8 mouse cellular contexts compared by ENCODE assay signal in the genomic region with DNA sequence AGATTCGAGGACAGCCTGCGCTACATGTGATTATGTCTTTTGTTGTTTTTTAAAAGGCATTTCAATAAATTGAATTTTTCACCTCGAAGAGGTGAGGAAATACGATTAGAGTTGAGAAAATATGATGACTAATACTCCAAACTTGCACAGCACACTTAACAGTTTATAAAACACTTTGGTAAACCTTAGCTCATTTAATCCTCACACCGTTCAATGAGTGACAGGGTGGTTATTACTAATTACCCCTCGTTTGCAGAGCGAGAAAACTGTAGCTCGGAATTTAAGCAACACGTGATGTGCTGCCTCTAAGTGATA. TPM values are rescaled to one million over a fixed set of nuclear protein-coding genes. Genes with fewer than 3 reads are reported as not detected.
DNase-seq lines count a peak whose midpoint lies in the region; ATAC-seq and TF ChIP-seq lines count a peak whose summit lies in the region.

No protein-coding gene starts in this region.

- TF ChIP-seq RAD21 in MEL (IDR thresholded peaks at IDR 0.05; ENCODE audit: low read depth, low read length) = no peak

- peaks cover 2 to 10% of the 10 kb centered on the region in 2 experiments; a peak in 3 of 4 replicates for H3K4me1 ChIP-seq in heart, embryonic 14.5 days (ENCODE audit: control insufficient read depth in 2 of 2, insufficient read depth in 2 of 2, low read length in 2 of 2)
- H3K4me1 ChIP-seq in MEL (ENCODE audit: control insufficient read depth in 1 of 2, insufficient read depth in 2 of 2, low read length in 2 of 2) = peaks cover 8 to 16% of the 10 kb centered on the region in 2 experiments
- H3K4me1 ChIP-seq in hindbrain, embryonic 12.5 days = peaks cover 11% of the 10 kb centered on the region
- H3K4me1 ChIP-seq in midbrain, embryonic 10.5 days = peaks cover 25% of the 10 kb centered on the region

- peak overlapping the region; percentile 53 to 98 for H3K4me3 ChIP-seq in heart, embryonic 14.5 days (ENCODE audit: control insufficient read depth in 1 of 2, insufficient read depth in 1 of 2, low read depth in 1 of 2, low read length in 2 of 2)
- peak overlapping the region; percentile 5 to 96 for H3K4me3 ChIP-seq in MEL (ENCODE audit: control insufficient read depth in 1 of 2, insufficient read depth in 1 of 2, low read depth in 2 of 2, low read length in 2 of 2)
- peak overlapping the region; percentile 88 for H3K4me3 ChIP-seq in hindbrain, embryonic 12.5 days
- peak overlapping the region; percentile 96 for H3K4me3 ChIP-seq in midbrain, embryonic 10.5 days

- no peak for ATAC-seq in heart, embryonic 14.5 days (ENCODE audit: insufficient number of reproducible peaks, insufficient read depth, low FRiP score, low read depth)
- no peak for ATAC-seq in hindbrain, embryonic 12.5 days (ENCODE audit: low FRiP score)
- no peak for ATAC-seq in megakaryocyte-erythroid progenitor cell, adult 5-6 weeks (replicated peaks; ENCODE audit: low FRiP score, low TSS enrichment, poor library complexity, severe bottlenecking)

- H3K27ac ChIP-seq in heart, embryonic 14.5 days (replicated peaks in 1 of 2; ENCODE audit: control insufficient read depth in 1 of 2, insufficient read depth in 1 of 2, low read depth in 2 of 2, low read length in 2 of 2) = peak overlapping the region; percentile 68 to 91; a peak in 3 of 4 replicates
- peak overlapping the region; percentile 85 for H3K27ac ChIP-seq in MEL (ENCODE audit: control insufficient read depth, low read depth, low read length)
- no peak overlapping the region for H3K27ac ChIP-seq in hindbrain, embryonic 12.5 days
- peak overlapping the region; percentile 99 for H3K27ac ChIP-seq in midbrain, embryonic 10.5 days (replicated peaks)

- 40% methylated on average over 9 of the region's 9 CpGs for whole genome bisulfite sequencing in heart, embryonic 14.5 days
- WGBS in hindbrain, embryonic 12.5 days = 44% methylated on average over 9 of the region's 9 CpGs
- 45% methylated on average over 9 of the region's 9 CpGs for WGBS in midbrain, embryonic 10.5 days

- H3K36me3 ChIP-seq in heart, embryonic 14.5 days (ENCODE audit: control insufficient read depth, insufficient read depth, low read length) = peaks cover 40% of the 10 kb centered on the region
- peaks cover 7 to 20% of the 10 kb centered on the region in 2 experiments for H3K36me3 ChIP-seq in MEL (ENCODE audit: control insufficient read depth in 1 of 2, insufficient read depth in 2 of 2, low read length in 2 of 2)
- peaks cover 36% of the 10 kb centered on the region for H3K36me3 ChIP-seq in hindbrain, embryonic 12.5 days
- H3K36me3 ChIP-seq in midbrain, embryonic 10.5 days = peaks cover 38% of the 10 kb centered on the region

- peaks cover 14% of the 10 kb centered on the region for H3K79me2 ChIP-seq in MEL (ENCODE audit: control insufficient read depth, insufficient read depth, low read length, poor library complexity)

- no peak for TF ChIP-seq CTCF in MEL (IDR thresholded peaks at IDR 0.05 in 2 of 3, conservative IDR thresholded peaks at IDR 0.05 in 1 of 3; ENCODE audit: control insufficient read depth in 1 of 3, insufficient read depth in 1 of 3, low read depth in 2 of 3, low read length in 3 of 3, poor library complexity in 1 of 3, severe bottlenecking in 1 of 3)

- peak overlapping the region; percentile 81 for H3K4me2 ChIP-seq in heart, embryonic 14.5 days (ENCODE audit: low read length)
- peak overlapping the region; percentile 63 for H3K4me2 ChIP-seq in hindbrain, embryonic 12.5 days (replicated peaks)

- no peaks in the 10 kb centered on the region for H3K27me3 ChIP-seq in heart, embryonic 14.5 days (ENCODE audit: control insufficient read depth, insufficient read depth, low read length)
- no peaks in the 10 kb centered on the region for H3K27me3 ChIP-seq in MEL (ENCODE audit: control insufficient read depth in 1 of 2, insufficient read depth in 2 of 2, low read length in 2 of 2)
- no peaks in the 10 kb centered on the region for H3K27me3 ChIP-seq in hindbrain, embryonic 12.5 days
- 0 out of 2 replicates have a peak, but pooled peaks cover 3% of the 10 kb centered on the region for H3K27me3 ChIP-seq in midbrain, embryonic 10.5 days (ENCODE audit: low read depth, poor library complexity, severe bottlenecking)

- DNase-seq in heart, adult 9 months (ENCODE audit: low spot score in 2 of 2) = no peak
- DNase-seq in MEL (ENCODE audit: low read depth, low spot score) = no peak
- no peak for DNase-seq in midbrain, embryonic 10.5 days (ENCODE audit: low spot score)
- no peak for DNase-seq in cerebellum, adult 18-20 months
- no peak for DNase-seq in layer of hippocampus, postnatal 36 days

- peak overlapping the region; percentile 96 for H3K9ac ChIP-seq in heart, embryonic 14.5 days (ENCODE audit: low read length)
- peak overlapping the region; percentile 24; the same call in 1 of the 2 replicates for H3K9ac ChIP-seq in MEL (ENCODE audit: control insufficient read depth, low read depth, low read length, poor library complexity, severe bottlenecking)
- no peak overlapping the region for H3K9ac ChIP-seq in hindbrain, embryonic 12.5 days

- peak in 1 of 2 experiments; percentile 63; a peak in 3 of 4 replicates for TF ChIP-seq EP300 in MEL (IDR thresholded peaks at IDR 0.05; ENCODE audit: low read depth in 1 of 2, low read length in 2 of 2)

- H3K9me3 ChIP-seq in heart, embryonic 14.5 days (ENCODE audit: control insufficient read depth, low read length) = no peaks in the 10 kb centered on the region
- no peaks in the 10 kb centered on the region for H3K9me3 ChIP-seq in MEL (replicated peaks; ENCODE audit: insufficient read depth, low read length)
- H3K9me3 ChIP-seq in hindbrain, embryonic 12.5 days (replicated peaks) = no peaks in the 10 kb centered on the region
- H3K9me3 ChIP-seq in midbrain, embryonic 10.5 days (replicated peaks) = no peaks in the 10 kb centered on the region

- TF ChIP-seq POLR2A in MEL (IDR thresholded peaks at IDR 0.05; ENCODE audit: control insufficient read depth in 1 of 2, insufficient read depth in 1 of 2, low read depth in 1 of 2, low read length in 2 of 2, poor library complexity in 1 of 2) = no peak; a peak in 1 of 4 replicates

TF ChIP-seq in MEL, 35 proteins besides CTCF, POLR2A, EP300 and RAD21 (continues in another document):
- TF ChIP-seq KAT2A (conservative IDR thresholded peaks at IDR 0.05; ENCODE audit: low read depth, low read length) (no peak), USF1 (IDR thresholded peaks at IDR 0.05; ENCODE audit: low read depth, low read length) (peak; percentile 98), MEF2A (IDR thresholded peaks at IDR 0.05; ENCODE audit: extremely low read depth, insufficient replicate concordance, low read depth, low read length, poor library complexity, severe bottlenecking) (no peak), ZNF384 (IDR thresholded peaks at IDR 0.05; ENCODE audit: low read depth, low read length) (no peak), RCOR1 (IDR thresholded peaks at IDR 0.05; ENCODE audit: low read depth, low read length) (no peak), NELFE (IDR thresholded peaks at IDR 0.05; ENCODE audit: low read depth, low read length) (peak; percentile 42), NRF1 (IDR thresholded peaks at IDR 0.05; ENCODE audit: insufficient read depth, low read depth, low read length, poor library complexity, severe bottlenecking) (no peak), ZC3H11A (IDR thresholded peaks at IDR 0.05; ENCODE audit: low read depth, low read length) (no peak), TAL1 (IDR thresholded peaks at IDR 0.05; ENCODE audit: low read length) (no peak; the same call in 1 of the 2 replicates), UBTF (IDR thresholded peaks at IDR 0.05; ENCODE audit: borderline replicate concordance, insufficient read depth, low read depth, low read length) (no peak), MYB (IDR thresholded peaks at IDR 0.05; ENCODE audit: low read depth, low read length) (no peak), ZKSCAN1 (IDR thresholded peaks at IDR 0.05; ENCODE audit: low read depth, low read length) (0 out of 2 replicates have a peak, but pooled peaks have one; percentile 77)

RNA-seq across cellular contexts. Expression of a gene that starts 0.5 kb away (rescaled TPM):
- 74.6 and 75.4 TPM in 2 replicates for polyA plus RNA-seq in heart, embryonic 14.5 days (2014; fragmentation: Nextera tagmentation; extraction: Ambion mirVana)
- 51.8 and 59.1 TPM in 2 replicates for total RNA-seq in MEL (2012; rRNA removed)
- polyA plus RNA-seq in MEL (2012; ENCODE audit: insufficient read depth in 1 of 2, insufficient read length in 2 of 2, low read depth in 1 of 2, low replicate concordance in 2 of 2, missing spikeins in 1 of 2) = 10 to 100 TPM in 1 of 2 experiments, not detected in 1; 82.4 TPM
- polyA plus RNA-seq in hindbrain, embryonic 12.5 days (2016; fragmentation: Nextera tagmentation; extraction: Ambion mirVana) = 124 and 128 TPM in 2 replicates
- 123 and 131 TPM in 2 replicates for polyA plus RNA-seq in midbrain, embryonic 10.5 days (2016; fragmentation: Nextera tagmentation; extraction: Ambion mirVana)
- 30.6 and 84.7 TPM in 2 replicates for total RNA-seq in megakaryocyte-erythroid progenitor cell, adult 5-6 weeks (2014; fragmentation: Nextera tagmentation)
- total RNA-seq in megakaryocyte-erythroid progenitor cell, adult 5-6 weeks (2017) = 29.3 and 54.5 TPM in 2 replicates
- total RNA-seq in layer of hippocampus, postnatal 36 days (2021) = 10 to 100 TPM; 71.5 to 73.1 TPM

RNA-seq across cellular contexts. Expression of a gene that starts 29.9 kb away (rescaled TPM):
- polyA plus RNA-seq in heart, embryonic 14.5 days (2014; fragmentation: Nextera tagmentation; extraction: Ambion mirVana) = 81.6 and 89.6 TPM in 2 replicates
- total RNA-seq in MEL (2012; rRNA removed) = 41.5 and 45.7 TPM in 2 replicates
- 10 to 100 TPM in 1 of 2 experiments, not detected in 1; 84.0 TPM for polyA plus RNA-seq in MEL (2012; ENCODE audit: insufficient read depth in 1 of 2, insufficient read length in 2 of 2, low read depth in 1 of 2, low replicate concordance in 2 of 2, missing spikeins in 1 of 2)
- polyA plus RNA-seq in hindbrain, embryonic 12.5 days (2016; fragmentation: Nextera tagmentation; extraction: Ambion mirVana) = 204 and 215 TPM in 2 replicates
- polyA plus RNA-seq in midbrain, embryonic 10.5 days (2016; fragmentation: Nextera tagmentation; extraction: Ambion mirVana) = 170 and 198 TPM in 2 replicates
- total RNA-seq in megakaryocyte-erythroid progenitor cell, adult 5-6 weeks (2014; fragmentation: Nextera tagmentation) = 51.5 and 55.3 TPM in 2 replicates
- total RNA-seq in megakaryocyte-erythroid progenitor cell, adult 5-6 weeks (2017) = 37.5 and 45.5 TPM in 2 replicates
- total RNA-seq in layer of hippocampus, postnatal 36 days (2021) = 100 to 1,000 TPM; 165 to 167 TPM

RNA-seq across cellular contexts. Expression of a gene that starts 47.1 kb away (rescaled TPM):
- 5.4 and 6.3 TPM in 2 replicates for polyA plus RNA-seq in heart, embryonic 14.5 days (2014; fragmentation: Nextera tagmentation; extraction: Ambion mirVana)
- 37.1 and 49.9 TPM in 2 replicates for total RNA-seq in MEL (2012; rRNA removed)
- 100 to 1,000 TPM in 1 of 2 experiments, not detected in 1; 116 TPM for polyA plus RNA-seq in MEL (2012; ENCODE audit: insufficient read depth in 1 of 2, insufficient read length in 2 of 2, low read depth in 1 of 2, low replicate concordance in 2 of 2, missing spikeins in 1 of 2)
- 11.7 and 11.9 TPM in 2 replicates for polyA plus RNA-seq in hindbrain, embryonic 12.5 days (2016; fragmentation: Nextera tagmentation; extraction: Ambion mirVana)
- polyA plus RNA-seq in midbrain, embryonic 10.5 days (2016; fragmentation: Nextera tagmentation; extraction: Ambion mirVana) = 6.7 and 7.7 TPM in 2 replicates
- total RNA-seq in megakaryocyte-erythroid progenitor cell, adult 5-6 weeks (2014; fragmentation: Nextera tagmentation) = 68.2 and 71.9 TPM in 2 replicates
- 49.9 and 50.2 TPM in 2 replicates for total RNA-seq in megakaryocyte-erythroid progenitor cell, adult 5-6 weeks (2017)
- total RNA-seq in layer of hippocampus, postnatal 36 days (2021) = 1 to 10 TPM; 4.7 to 7.3 TPM
